Mouse (Mus musculus): Measurements from ENCODE around the gene 1110059G10Rik. TPM values are rescaled to one million over a fixed set of nuclear protein-coding genes. Genes with fewer than 3 reads are reported as not detected.

Gene 1110059G10Rik
- 36.5 and 37.7 TPM in 2 replicates for polyA plus RNA-seq (2014; fragmentation: Nextera tagmentation; extraction: Ambion mirVana)

- peak within 1 kb of the TSS; percentile 68 for H3K4me3 ChIP-seq (replicated peaks; ENCODE audit: low read depth, low read length)
- peak within 1 kb of the TSS; percentile 70 for H3K27ac ChIP-seq (replicated peaks; ENCODE audit: low read depth, low read length)
- DNase-seq: peak; percentile 97
- peaks cover 18% of the 10 kb centered on the region for H3K36me3 ChIP-seq (ENCODE audit: control insufficient read depth, insufficient read depth, low read length)
- peak within 1 kb of the TSS; percentile 58 for H3K9ac ChIP-seq (replicated peaks; ENCODE audit: low read length)
- H3K27me3 ChIP-seq (ENCODE audit: control insufficient read depth, insufficient read depth, low read length): no peaks in the 10 kb centered on the region
- ATAC-seq (ENCODE audit: low FRiP score, low TSS enrichment): peak; percentile 97
- WGBS: under 1% methylated on average over 64 of the region's 64 CpGs
- no peaks in the 10 kb centered on the region for H3K9me3 ChIP-seq (ENCODE audit: control insufficient read depth, low read length)
- H3K4me2 ChIP-seq (ENCODE audit: low read length): peak within 1 kb of the TSS; percentile 81
- H3K4me1 ChIP-seq (ENCODE audit: control insufficient read depth, insufficient read depth, low read length): peaks cover 8% of the 10 kb centered on the region; the same call in 1 of the 2 replicates
These were observed at the start of gene 1110059G10Rik, which contains the start of gene Kif15 for GRCm38 (mm10) chr9:122950643-122951475. Gene 1110059G10Rik, minus strand, starts transcription at chr9:122951000. Gene Kif15, plus strand, starts transcription at chr9:122951046.

GRCm38 (mm10) chr9:122999193-122999586 is 48.4 kb upstream of the 1110059G10Rik start:
- H3K36me3 ChIP-seq (ENCODE audit: control insufficient read depth, insufficient read depth, low read length): peaks cover 18% of the 10 kb centered on the region
- no peak overlapping the region for H3K27ac ChIP-seq (replicated peaks; ENCODE audit: low read depth, low read length)
- no peak overlapping the region for H3K9ac ChIP-seq (replicated peaks; ENCODE audit: low read length)
- no peaks in the 10 kb centered on the region for H3K4me1 ChIP-seq (ENCODE audit: control insufficient read depth, insufficient read depth, low read length)
- ATAC-seq (ENCODE audit: low FRiP score, low TSS enrichment): no peak
- DNase-seq: no peak
- 95% methylated on average over 4 of the region's 4 CpGs for WGBS
- H3K4me3 ChIP-seq (replicated peaks; ENCODE audit: low read depth, low read length): no peak overlapping the region
- H3K9me3 ChIP-seq (ENCODE audit: control insufficient read depth, low read length): no peaks in the 10 kb centered on the region
- no peaks in the 10 kb centered on the region for H3K27me3 ChIP-seq (ENCODE audit: control insufficient read depth, insufficient read depth, low read length)
- no peak overlapping the region for H3K4me2 ChIP-seq (ENCODE audit: low read length)

GRCm38 (mm10) chr9:122998406-122999192 is 47.8 kb upstream of the 1110059G10Rik start:
- ATAC-seq (ENCODE audit: low FRiP score, low TSS enrichment) (no peak), DNase-seq (no peak)
- no peak overlapping the region for H3K9ac ChIP-seq (replicated peaks; ENCODE audit: low read length)
- H3K36me3 ChIP-seq (ENCODE audit: control insufficient read depth, insufficient read depth, low read length): peaks cover 18% of the 10 kb centered on the region
- no peak overlapping the region for H3K4me3 ChIP-seq (replicated peaks; ENCODE audit: low read depth, low read length)
- no peak overlapping the region for H3K4me2 ChIP-seq (ENCODE audit: low read length)
- H3K27me3 ChIP-seq (ENCODE audit: control insufficient read depth, insufficient read depth, low read length): no peaks in the 10 kb centered on the region
- H3K9me3 ChIP-seq (ENCODE audit: control insufficient read depth, low read length): no peaks in the 10 kb centered on the region
- WGBS: 95% methylated on average over 10 of the region's 10 CpGs
- no peaks in the 10 kb centered on the region for H3K4me1 ChIP-seq (ENCODE audit: control insufficient read depth, insufficient read depth, low read length)
- no peak overlapping the region for H3K27ac ChIP-seq (replicated peaks; ENCODE audit: low read depth, low read length)

GRCm38 (mm10) chr9:122928915-122929314 is 21.9 kb downstream of the 1110059G10Rik start:
- Histone ChIP-seq H3K9me3 (ENCODE audit: control insufficient read depth, low read length) (no peaks in the 10 kb centered on the region), H3K27me3 (ENCODE audit: control insufficient read depth, insufficient read depth, low read length) (no peaks in the 10 kb centered on the region), H3K27ac (replicated peaks; ENCODE audit: low read depth, low read length) (no peak overlapping the region), H3K36me3 (ENCODE audit: control insufficient read depth, insufficient read depth, low read length) (peaks cover 81% of the 10 kb centered on the region), H3K4me1 (ENCODE audit: control insufficient read depth, insufficient read depth, low read length) (peaks cover under 1% of the 10 kb centered on the region), H3K4me2 (ENCODE audit: low read length) (no peak overlapping the region), H3K4me3 (replicated peaks; ENCODE audit: low read depth, low read length) (no peak overlapping the region), H3K9ac (replicated peaks; ENCODE audit: low read length) (no peak overlapping the region)
- ATAC-seq (ENCODE audit: low FRiP score, low TSS enrichment) (no peak), DNase-seq (no peak)
- 88% methylated on average over 3 of the region's 3 CpGs for WGBS

GRCm38 (mm10) chr9:122922936-122923381 is 27.8 kb downstream of the 1110059G10Rik start, which contains the start of gene Zfp105:
Gene Zfp105, plus strand, starts transcription at chr9:122923072.
- WGBS: under 1% methylated on average over 43 of the region's 43 CpGs
- Histone ChIP-seq H3K36me3 (ENCODE audit: control insufficient read depth, insufficient read depth, low read length) (peaks cover 33% of the 10 kb centered on the region), H3K9ac (replicated peaks; ENCODE audit: low read length) (peak within 1 kb of the TSS; percentile 95), H3K27ac (replicated peaks; ENCODE audit: low read depth, low read length) (peak within 1 kb of the TSS; percentile 91), H3K27me3 (ENCODE audit: control insufficient read depth, insufficient read depth, low read length) (no peaks in the 10 kb centered on the region), H3K4me2 (ENCODE audit: low read length) (peak within 1 kb of the TSS; percentile 72), H3K9me3 (ENCODE audit: control insufficient read depth, low read length) (no peaks in the 10 kb centered on the region), H3K4me1 (ENCODE audit: control insufficient read depth, insufficient read depth, low read length) (peaks cover 10% of the 10 kb centered on the region), H3K4me3 (replicated peaks; ENCODE audit: low read depth, low read length) (peak within 1 kb of the TSS; percentile 76)
- ATAC-seq (ENCODE audit: low FRiP score, low TSS enrichment): peak; percentile 98
- peak; percentile 93 for DNase-seq

GRCm38 (mm10) chr9:122922436-122922835 is 28.4 kb downstream of the 1110059G10Rik start:
- peak; percentile 7 for DNase-seq
- Histone ChIP-seq H3K27me3 (ENCODE audit: control insufficient read depth, insufficient read depth, low read length) (no peaks in the 10 kb centered on the region), H3K4me3 (replicated peaks; ENCODE audit: low read depth, low read length) (peak overlapping the region; percentile 76), H3K36me3 (ENCODE audit: control insufficient read depth, insufficient read depth, low read length) (peaks cover 28% of the 10 kb centered on the region), H3K9me3 (ENCODE audit: control insufficient read depth, low read length) (no peaks in the 10 kb centered on the region), H3K9ac (replicated peaks; ENCODE audit: low read length) (peak overlapping the region; percentile 95), H3K4me2 (ENCODE audit: low read length) (peak overlapping the region; percentile 72), H3K4me1 (ENCODE audit: control insufficient read depth, insufficient read depth, low read length) (peaks cover 10% of the 10 kb centered on the region), H3K27ac (replicated peaks; ENCODE audit: low read depth, low read length) (peak overlapping the region; percentile 91)
- no peak for ATAC-seq (ENCODE audit: low FRiP score, low TSS enrichment)
- 24% methylated on average over 3 of the region's 3 CpGs for WGBS

GRCm38 (mm10) chr9:122902717-122903535 is 47.9 kb downstream of the 1110059G10Rik start:
- Histone ChIP-seq H3K36me3 (ENCODE audit: control insufficient read depth, insufficient read depth, low read length) (peaks cover 10% of the 10 kb centered on the region; the same call in 1 of the 2 replicates), H3K4me1 (ENCODE audit: control insufficient read depth, insufficient read depth, low read length) (peaks cover 18% of the 10 kb centered on the region), H3K27ac (replicated peaks; ENCODE audit: low read depth, low read length) (peak overlapping the region; percentile 72), H3K27me3 (ENCODE audit: control insufficient read depth, insufficient read depth, low read length) (no peaks in the 10 kb centered on the region), H3K4me2 (ENCODE audit: low read length) (peak overlapping the region; percentile 69), H3K9me3 (ENCODE audit: control insufficient read depth, low read length) (no peaks in the 10 kb centered on the region), H3K9ac (replicated peaks; ENCODE audit: low read length) (peak overlapping the region; percentile 86), H3K4me3 (replicated peaks; ENCODE audit: low read depth, low read length) (peak overlapping the region; percentile 52)
- DNase-seq (peak; percentile 91), ATAC-seq (ENCODE audit: low FRiP score, low TSS enrichment) (peak; percentile 95)
- WGBS: 12% methylated on average over 32 of the region's 32 CpGs

GRCm38 (mm10) chr9:122901047-122901446 is 49.8 kb downstream of the 1110059G10Rik start:
- Histone ChIP-seq H3K4me1 (ENCODE audit: control insufficient read depth, insufficient read depth, low read length) (peaks cover 18% of the 10 kb centered on the region), H3K36me3 (ENCODE audit: control insufficient read depth, insufficient read depth, low read length) (peaks cover under 1% of the 10 kb centered on the region; the same call in 1 of the 2 replicates), H3K4me3 (replicated peaks; ENCODE audit: low read depth, low read length) (no peak overlapping the region), H3K4me2 (ENCODE audit: low read length) (no peak overlapping the region), H3K27me3 (ENCODE audit: control insufficient read depth, insufficient read depth, low read length) (no peaks in the 10 kb centered on the region), H3K9ac (replicated peaks; ENCODE audit: low read length) (no peak overlapping the region), H3K27ac (replicated peaks; ENCODE audit: low read depth, low read length) (no peak overlapping the region), H3K9me3 (ENCODE audit: control insufficient read depth, low read length) (no peaks in the 10 kb centered on the region)
- no peak for ATAC-seq (ENCODE audit: low FRiP score, low TSS enrichment)
- WGBS: 99% methylated on average over 2 of the region's 2 CpGs
- no peak for DNase-seq

All from midbrain, embryonic 14.5 days (tissue).